In genomic region chr7:125762883-125763830, GRCm38 (mm10) we compare ENCODE assay signal across 11 mouse cellular contexts. TPM values are rescaled to one million over a fixed set of nuclear protein-coding genes. Genes with fewer than 3 reads are reported as not detected.
DNase-seq lines count a peak whose midpoint lies in the region; ATAC-seq lines count a peak whose summit lies in the region.
"Had no signal": no experiment of that assay in that cellular context is flagged by ENCODE, and none has a peak within 500 bp of the region (broad histone marks: within the 10 kb centered on the region; RNA-seq: fewer than 3 reads in every experiment).

No protein-coding gene starts in this region.

- no peaks in the 10 kb centered on the region for H3K27me3 ChIP-seq in heart, embryonic 12.5 days (replicated peaks)
- H3K27me3 ChIP-seq in midbrain, embryonic 11.5 days (ENCODE audit: control insufficient read depth, insufficient read depth, low read length) = no peaks in the 10 kb centered on the region
- H3K27me3 ChIP-seq in midbrain, embryonic 14.5 days (ENCODE audit: control insufficient read depth, insufficient read depth, low read length) = no peaks in the 10 kb centered on the region
- H3K27me3 ChIP-seq: stomach, embryonic 15.5 days had no signal

- no peak for ATAC-seq in heart, embryonic 12.5 days (ENCODE audit: insufficient number of reproducible peaks, low FRiP score)
- 0 out of 2 replicates have a peak, but pooled peaks have one; percentile 35 for ATAC-seq in midbrain, embryonic 11.5 days (ENCODE audit: low FRiP score)
- ATAC-seq in midbrain, embryonic 14.5 days (ENCODE audit: low FRiP score, low TSS enrichment) = no peak
- no peak for ATAC-seq in monocyte, adult 5-6 weeks (replicated peaks; ENCODE audit: insufficient number of reproducible peaks, low FRiP score, low TSS enrichment, poor library complexity, severe bottlenecking)

- 73% methylated on average over 7 of the region's 7 CpGs for WGBS in heart, embryonic 12.5 days
- 58% methylated on average over 7 of the region's 7 CpGs for WGBS in midbrain, embryonic 11.5 days
- WGBS in midbrain, embryonic 14.5 days = 55% methylated on average over 7 of the region's 7 CpGs

- peaks cover 8% of the 10 kb centered on the region; the same call in 1 of the 2 replicates for H3K36me3 ChIP-seq in heart, embryonic 12.5 days
- no peaks in the 10 kb centered on the region for H3K36me3 ChIP-seq in midbrain, embryonic 11.5 days (ENCODE audit: control insufficient read depth, insufficient read depth, low read length)
- H3K36me3 ChIP-seq in midbrain, embryonic 14.5 days (ENCODE audit: control insufficient read depth, insufficient read depth, low read length) = peaks cover 9% of the 10 kb centered on the region
- H3K36me3 ChIP-seq: stomach, embryonic 15.5 days had no signal

- no peak overlapping the region; the same call in 1 of the 2 replicates for H3K9ac ChIP-seq in heart, embryonic 12.5 days
- no peak overlapping the region for H3K9ac ChIP-seq in midbrain, embryonic 11.5 days (ENCODE audit: low read length)
- H3K9ac ChIP-seq in midbrain, embryonic 14.5 days (replicated peaks; ENCODE audit: low read length) = no peak overlapping the region; the same call in 1 of the 2 replicates
- H3K9ac ChIP-seq: stomach, embryonic 15.5 days had no signal

- no peaks in the 10 kb centered on the region for H3K9me3 ChIP-seq in heart, embryonic 12.5 days (replicated peaks)
- H3K9me3 ChIP-seq in midbrain, embryonic 11.5 days (ENCODE audit: control insufficient read depth, low read length) = no peaks in the 10 kb centered on the region
- H3K9me3 ChIP-seq in midbrain, embryonic 14.5 days (ENCODE audit: control insufficient read depth, low read length) = no peaks in the 10 kb centered on the region
- H3K9me3 ChIP-seq: stomach, embryonic 15.5 days had no signal

- DNase-seq in heart, adult 11 months = no peak
- DNase-seq in midbrain, embryonic 11.5 days (ENCODE audit: low spot score, missing footprints) = peak; percentile 70
- DNase-seq in midbrain, embryonic 14.5 days = no peak
- peak; percentile 6 for DNase-seq in hindlimb bud, embryonic 11.5 days (ENCODE audit: extremely low spot score, low read depth, low spot score)
- no peak for DNase-seq in right cerebral cortex, postnatal 36 days (ENCODE audit: low spot score in 2 of 2)
- DNase-seq in urinary bladder, adult 18-20 months (ENCODE audit: low spot score in 2 of 2) = no peak
- DNase-seq: adrenal gland, postnatal 36 days had no signal

- no peak overlapping the region for H3K4me2 ChIP-seq in heart, embryonic 12.5 days
- H3K4me2 ChIP-seq in midbrain, embryonic 11.5 days = no peak overlapping the region
- H3K4me2 ChIP-seq in midbrain, embryonic 14.5 days (ENCODE audit: low read length) = no peak overlapping the region
- H3K4me2 ChIP-seq: stomach, embryonic 15.5 days had no signal

- no peak overlapping the region for H3K4me3 ChIP-seq in heart, embryonic 12.5 days
- no peak overlapping the region for H3K4me3 ChIP-seq in midbrain, embryonic 11.5 days (ENCODE audit: low read depth, low read length)
- no peak overlapping the region for H3K4me3 ChIP-seq in midbrain, embryonic 14.5 days (replicated peaks; ENCODE audit: low read depth, low read length)
- H3K4me3 ChIP-seq: stomach, embryonic 15.5 days had no signal

- peak overlapping the region; percentile 95 for H3K27ac ChIP-seq in heart, embryonic 12.5 days (ENCODE audit: poor library complexity, severe bottlenecking)
- no peak overlapping the region for H3K27ac ChIP-seq in midbrain, embryonic 11.5 days (ENCODE audit: low read depth, low read length)
- no peak overlapping the region; the same call in 1 of the 2 replicates for H3K27ac ChIP-seq in midbrain, embryonic 14.5 days (replicated peaks; ENCODE audit: low read depth, low read length)
- H3K27ac ChIP-seq: kidney, postnatal 0 days; stomach, embryonic 15.5 days had no signal

- H3K4me1 ChIP-seq in heart, embryonic 12.5 days (replicated peaks) = peaks cover 63% of the 10 kb centered on the region
- 0 out of 2 replicates have a peak, but pooled peaks cover 3% of the 10 kb centered on the region for H3K4me1 ChIP-seq in midbrain, embryonic 11.5 days (ENCODE audit: control insufficient read depth, insufficient read depth, low read length)
- H3K4me1 ChIP-seq in midbrain, embryonic 14.5 days (ENCODE audit: control insufficient read depth, insufficient read depth, low read length) = 0 out of 2 replicates have a peak, but pooled peaks cover 5% of the 10 kb centered on the region
- H3K4me1 ChIP-seq: stomach, embryonic 15.5 days had no signal

RNA-seq across cellular contexts. Expression of gene D430042O09Rik, which starts 55.5 kb away (rescaled TPM):
- 9.4 and 10.3 TPM in 2 replicates for polyA plus RNA-seq in heart, embryonic 12.5 days (2016; fragmentation: Nextera tagmentation; extraction: Ambion mirVana)
- polyA plus RNA-seq in midbrain, embryonic 11.5 days (2014; fragmentation: Nextera tagmentation; extraction: Ambion mirVana) = 7.5 and 7.9 TPM in 2 replicates
- 8.6 and 8.7 TPM in 2 replicates for polyA plus RNA-seq in midbrain, embryonic 14.5 days (2014; fragmentation: Nextera tagmentation; extraction: Ambion mirVana)
- total RNA-seq in monocyte, adult 5-6 weeks (2017) = 10.9 to 14.0 TPM (median 12.3 TPM) in 3 replicates

RNA-seq across cellular contexts. Expression of gene Gtf3c1, which starts 55.6 kb away (rescaled TPM):
- 43.7 TPM in 2 replicates for polyA plus RNA-seq in heart, embryonic 12.5 days (2016; fragmentation: Nextera tagmentation; extraction: Ambion mirVana)
- 29.6 and 32.0 TPM in 2 replicates for polyA plus RNA-seq in midbrain, embryonic 11.5 days (2014; fragmentation: Nextera tagmentation; extraction: Ambion mirVana)
- 29.6 and 47.1 TPM in 2 replicates for polyA plus RNA-seq in midbrain, embryonic 14.5 days (2014; fragmentation: Nextera tagmentation; extraction: Ambion mirVana)
- total RNA-seq in monocyte, adult 5-6 weeks (2017) = 24.3 to 36.0 TPM (median 28.8 TPM) in 3 replicates

Comparison
In these comparisons a context has a peak if more than half of its experiments do, and no peak if none do; other contexts are left out.
1. DNase-seq: peak in midbrain, embryonic 11.5 days (single experiment) and hindlimb bud, embryonic 11.5 days (single experiment); none in heart, adult 11 months (single experiment), midbrain, embryonic 14.5 days (single experiment), right cerebral cortex, postnatal 36 days (0 of 2) and urinary bladder, adult 18-20 months (0 of 2).